Mouse (Mus musculus) midbrain, embryonic 13.5 days (tissue): ENCODE results near the gene Nf2. TPM values are rescaled to one million over a fixed set of nuclear protein-coding genes. Genes with fewer than 3 reads are reported as not detected.
A peak's percentile ranks its signal among the peaks of the same experiment; 100 is the strongest.
"Not testable (repeated sequence)": the region's sequence is repeated elsewhere in the genome, so short reads cannot be mapped to it uniquely, and the experiment has no call there.

Experiments
- ATAC-seq: fragments of 200-750 bp; cut with Nextera tagmentation; 2 replicates; pipeline ENCODE4 v1.8.0; 2017; ENCODE audit warnings: mild to moderate bottlenecking, moderate TSS enrichment, moderate library complexity
- H3K27ac ChIP-seq: fragments of 300-500 bp; sonication (generic); 2 replicates; pipeline ENCODE4 v1.5.1; 2015; ENCODE audit warnings: inconsistent platforms, mild to moderate bottlenecking, moderate library complexity
- H3K27me3 ChIP-seq: fragments of 300-500 bp; sonication (generic); 2 replicates; pipeline ENCODE4 v1.6.1; 2015; ENCODE audit warnings: mild to moderate bottlenecking, inconsistent platforms
- H3K36me3 ChIP-seq: fragments of 300-500 bp; sonication (generic); 2 replicates; pipeline ENCODE4 v1.6.1; 2015; ENCODE audit warnings: mild to moderate bottlenecking, inconsistent platforms
- H3K4me1 ChIP-seq: fragments of 300-500 bp; sonication (generic); replicated peaks from 2 replicates; pipeline ENCODE4 v1.6.1; 2015; ENCODE audit warnings: inconsistent platforms
- H3K4me2 ChIP-seq: fragments of 300-500 bp; sonication (generic); replicated peaks from 2 replicates; pipeline ENCODE4 v1.6.1; 2015; ENCODE audit warnings: moderate library complexity, mild to moderate bottlenecking, inconsistent platforms
- H3K4me3 ChIP-seq: fragments of 300-500 bp; sonication (generic); replicated peaks from 2 replicates; pipeline ENCODE4 v1.5.1; 2015; ENCODE audit warnings: mild to moderate bottlenecking, inconsistent platforms
- H3K9ac ChIP-seq: fragments of 300-500 bp; sonication (generic); replicated peaks from 2 replicates; pipeline ENCODE4 v1.6.1; 2015; ENCODE audit warnings: mild to moderate bottlenecking, inconsistent platforms
- H3K9me3 ChIP-seq: fragments of 300-500 bp; sonication (generic); 2 replicates; pipeline ENCODE4 v1.6.1; 2016; ENCODE audit warnings: mild to moderate bottlenecking, inconsistent platforms
- WGBS: fragments of 180-500 bp; shearing (Covaris S2); methylation state at CpG from one replicate; pipeline ENCODE4 v1.1.7; 2015; 5-methylcytosine and 5-hydroxymethylcytosine counted together
- polyA plus RNA-seq: library from polyadenylated mRNA; unstranded; fragments of >200 nt; fragmentation: Nextera tagmentation; extraction: Ambion mirVana; gene quantifications from 2 replicates; pipeline ENCODE4 v1.2.1, GENCODE M21; 2015

The Nf2 gene
- polyA plus RNA-seq, 1 experiment from 2014 or later, result 61.3 TPM

DNA sequence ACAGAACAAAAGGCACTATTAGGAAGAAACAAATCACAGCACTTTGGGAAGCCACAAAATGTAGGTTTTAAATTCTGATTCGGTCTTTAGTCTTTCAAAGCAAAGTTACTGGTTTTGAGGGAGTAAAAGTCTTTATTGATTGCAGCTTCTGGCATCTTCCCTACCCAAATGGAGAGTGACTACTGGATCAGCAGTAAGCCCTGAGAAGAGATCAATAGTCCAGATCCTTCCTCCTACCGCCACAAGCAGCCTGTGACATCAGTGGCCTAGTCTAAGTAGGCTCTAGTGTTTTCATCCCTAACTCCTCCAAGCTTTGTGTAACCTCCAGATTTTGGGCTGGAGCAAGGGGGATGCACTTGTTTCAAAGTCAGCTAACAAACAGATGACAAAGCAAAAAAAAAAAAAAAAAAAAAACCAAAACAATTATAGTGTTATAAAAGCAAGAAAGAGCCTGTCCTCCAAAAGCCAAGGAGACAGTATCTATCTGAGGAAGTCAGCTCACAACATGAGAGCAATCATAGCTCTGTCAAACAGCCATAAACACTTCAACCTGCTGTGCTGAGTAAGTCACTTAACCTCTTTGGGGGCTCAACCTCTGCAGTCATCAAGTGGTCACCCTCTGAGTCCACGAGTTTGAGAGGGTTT, 15.9 kb downstream of the Nf2 start:
- Histone ChIP-seq H3K4me3 (no peak overlapping the region), H3K36me3 (no peaks in the 10 kb centered on the region), H3K9ac (no peak overlapping the region), H3K4me1 (0 out of 2 replicates have a peak, but pooled peaks cover 2% of the 10 kb centered on the region), H3K27me3 (no peaks in the 10 kb centered on the region), H3K27ac (no peak overlapping the region), H3K4me2 (no peak overlapping the region), H3K9me3 (no peaks in the 10 kb centered on the region)
- ATAC-seq, result no peak
- 77% methylated on average over 3 of the region's 3 CpGs for WGBS

DNA sequence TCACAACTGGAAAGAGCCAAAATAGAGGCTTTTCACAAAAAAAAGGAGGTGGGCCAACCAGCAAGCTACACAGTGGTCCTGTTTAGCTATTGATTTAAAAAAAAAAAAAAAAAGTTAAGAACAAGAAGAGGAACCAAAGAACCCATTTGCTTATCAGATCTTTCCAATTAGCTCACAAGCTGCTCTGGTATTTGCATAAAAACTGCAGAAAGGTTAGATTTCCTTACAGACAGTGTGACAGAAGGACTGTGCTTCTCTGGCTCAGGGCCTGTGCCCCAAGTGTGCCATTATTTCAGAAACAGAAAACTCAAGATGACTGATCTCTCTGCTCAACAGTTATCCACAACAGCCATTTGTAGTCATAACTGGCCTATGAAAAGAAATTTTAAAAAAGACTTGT, 18.3 kb downstream of the Nf2 start:
- H3K9me3 ChIP-seq, result no peaks in the 10 kb centered on the region
- H3K27me3 ChIP-seq, result no peaks in the 10 kb centered on the region
- H3K9ac ChIP-seq, result no peak overlapping the region

DNA sequence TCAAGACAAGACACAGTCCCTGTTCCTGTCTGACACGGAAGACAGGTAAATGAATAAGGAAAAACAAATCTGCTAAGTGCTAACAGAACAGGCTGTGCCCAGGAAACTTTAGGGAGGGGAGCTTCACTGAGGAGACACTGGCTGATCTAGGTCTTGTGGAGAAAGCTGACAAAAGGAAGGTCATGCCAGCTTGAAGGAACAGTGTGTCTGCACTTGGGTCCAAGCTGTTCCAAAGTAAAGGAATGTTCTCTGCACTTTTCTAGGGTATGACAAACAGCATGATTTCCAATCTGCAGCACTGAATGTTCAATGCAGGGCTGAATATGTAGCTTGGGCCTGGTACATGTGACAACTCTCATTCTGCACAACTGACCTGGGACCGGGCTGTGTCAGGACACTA, 21.4 kb downstream of the Nf2 start:
- Histone ChIP-seq H3K9ac (no peak overlapping the region), H3K9me3 (no peaks in the 10 kb centered on the region), H3K4me1 (no peaks in the 10 kb centered on the region), H3K4me2 (no peak overlapping the region), H3K36me3 (no peaks in the 10 kb centered on the region), H3K4me3 (no peak overlapping the region), H3K27ac (no peak overlapping the region), H3K27me3 (no peaks in the 10 kb centered on the region)
- 82% methylated on average over 2 of the region's 2 CpGs for WGBS
- ATAC-seq, result no peak

More for the DNA sequence above, 18.3 kb downstream of the Nf2 start:
- no peaks in the 10 kb centered on the region for H3K36me3 ChIP-seq
- no peak for ATAC-seq
- no peak overlapping the region for H3K4me3 ChIP-seq
- 0 out of 2 replicates have a peak, but pooled peaks cover 2% of the 10 kb centered on the region for H3K4me1 ChIP-seq
- H3K4me2 ChIP-seq, result no peak overlapping the region
- no peak overlapping the region for H3K27ac ChIP-seq

DNA sequence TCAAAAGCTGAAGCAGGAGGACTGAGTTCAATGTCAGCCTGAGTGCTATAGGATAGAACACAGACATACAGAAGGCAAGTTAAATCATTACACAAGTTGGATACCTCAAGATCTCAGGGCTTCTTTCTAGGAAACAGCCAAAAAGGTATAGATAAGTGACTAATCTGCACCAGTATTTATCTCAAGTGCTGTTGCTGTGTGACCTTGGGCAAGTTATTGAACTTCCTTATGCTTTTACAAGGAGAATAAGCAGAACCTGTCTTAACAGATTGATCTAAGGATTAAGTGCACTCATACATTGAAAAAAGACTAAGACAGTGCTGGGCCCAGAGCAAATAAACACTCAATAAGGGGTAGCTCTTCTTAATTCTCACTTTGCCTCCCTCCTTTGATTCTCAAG, 22.0 kb downstream of the Nf2 start:
- no peaks in the 10 kb centered on the region for H3K27me3 ChIP-seq

DNA sequence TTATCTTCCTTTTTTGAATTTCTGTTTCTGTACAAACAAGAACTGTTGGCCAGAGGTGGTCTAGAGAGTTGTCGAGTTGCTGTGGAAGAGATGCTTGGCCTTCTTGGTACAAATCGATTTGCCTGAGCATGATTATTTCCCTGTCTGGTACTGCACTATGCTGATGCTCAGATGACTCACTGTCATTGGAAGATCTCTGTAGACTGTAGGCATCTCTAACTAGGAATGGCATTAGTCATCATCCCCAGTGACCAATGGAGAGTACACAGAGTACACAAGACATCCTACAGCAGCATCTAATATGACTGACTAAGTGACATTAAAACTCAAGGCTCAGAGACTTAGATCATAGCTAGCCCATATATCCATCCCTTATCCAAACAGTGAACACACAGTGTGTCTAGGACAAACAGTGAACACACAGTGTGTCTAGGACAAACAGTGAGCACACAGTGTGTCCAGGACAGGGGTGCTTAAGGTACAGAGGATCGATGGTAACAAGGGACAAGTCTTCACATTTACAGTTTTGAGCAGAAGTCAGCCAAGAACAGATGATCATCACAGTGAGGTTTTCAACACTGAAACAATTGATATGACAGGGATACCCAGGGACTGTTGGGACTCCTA, 23.1 kb downstream of the Nf2 start:
- Histone ChIP-seq H3K9ac (no peak overlapping the region), H3K36me3 (no peaks in the 10 kb centered on the region), H3K27me3 (no peaks in the 10 kb centered on the region), H3K4me2 (no peak overlapping the region), H3K9me3 (no peaks in the 10 kb centered on the region), H3K27ac (no peak overlapping the region), H3K4me1 (no peaks in the 10 kb centered on the region), H3K4me3 (no peak overlapping the region)
- ATAC-seq, result no peak
- WGBS, result 91% methylated on average over 3 of the region's 3 CpGs

More for the DNA sequence above, 22.0 kb downstream of the Nf2 start:
- no peaks in the 10 kb centered on the region for H3K4me1 ChIP-seq
- H3K4me3 ChIP-seq, result no peak overlapping the region
- no peaks in the 10 kb centered on the region for H3K9me3 ChIP-seq
- no peak overlapping the region for H3K9ac ChIP-seq
- H3K4me2 ChIP-seq, result no peak overlapping the region
- no peak overlapping the region for H3K27ac ChIP-seq
- no peak for ATAC-seq
- H3K36me3 ChIP-seq, result no peaks in the 10 kb centered on the region

DNA sequence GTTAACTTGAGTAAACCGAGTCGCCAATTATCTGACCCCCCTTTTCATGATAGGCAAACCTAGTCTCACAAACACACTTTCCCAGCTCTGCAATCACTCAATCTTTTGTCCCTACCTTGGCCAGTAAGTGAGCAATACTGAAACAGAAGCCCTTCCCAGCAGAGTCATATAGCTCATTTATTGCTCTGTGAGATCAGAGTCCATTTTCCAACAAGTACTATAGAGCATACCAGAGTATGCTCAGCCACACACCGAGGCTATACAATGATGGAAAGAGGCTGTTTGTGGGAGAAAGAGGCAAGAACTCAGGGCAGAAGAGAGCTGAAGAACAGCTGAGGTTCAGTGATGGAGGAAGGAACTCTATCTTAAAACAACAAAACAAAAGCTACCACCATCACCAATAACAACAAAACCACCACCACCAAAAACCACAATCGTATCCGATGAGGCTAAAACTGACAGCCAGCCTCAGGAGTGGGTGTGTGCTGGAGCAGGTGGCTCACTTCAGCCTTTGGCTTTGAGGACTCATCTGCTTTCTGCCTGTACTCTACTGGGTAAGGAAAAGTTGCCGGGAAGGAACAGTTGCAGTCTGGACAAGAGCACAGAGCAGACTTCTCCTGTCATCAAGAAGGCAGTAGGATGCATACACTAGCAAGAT, 25.6 kb downstream of the Nf2 start:
- no peak for ATAC-seq
- Histone ChIP-seq H3K27me3 (no peaks in the 10 kb centered on the region), H3K4me2 (no peak overlapping the region), H3K9ac (no peak overlapping the region), H3K27ac (no peak overlapping the region), H3K4me1 (no peaks in the 10 kb centered on the region), H3K9me3 (no peaks in the 10 kb centered on the region), H3K4me3 (no peak overlapping the region), H3K36me3 (peaks cover 2% of the 10 kb centered on the region; the same call in 1 of the 2 replicates)
- 95% methylated on average over 6 of the region's 6 CpGs for WGBS

DNA sequence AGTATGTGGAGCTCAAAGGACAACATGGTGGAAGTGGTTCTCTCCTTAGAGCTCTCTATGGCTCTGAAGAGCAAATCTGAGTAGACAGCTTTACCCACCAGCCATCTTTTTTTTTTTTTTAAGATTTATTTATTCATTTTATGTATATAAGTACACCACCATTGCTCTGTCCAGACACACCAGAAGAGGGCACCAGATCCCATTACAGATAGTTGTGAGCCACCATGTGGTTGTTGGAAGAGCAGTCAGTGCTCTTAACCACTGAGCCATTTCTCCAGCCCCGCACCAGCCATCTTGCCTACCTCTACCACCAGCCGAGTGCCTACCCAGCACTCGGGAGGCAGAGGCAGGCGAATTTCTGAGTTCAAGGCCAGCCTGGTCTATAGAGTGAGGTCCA, 26.9 kb downstream of the Nf2 start:
- not testable (repeated sequence) for H3K9me3 ChIP-seq, ATAC-seq, H3K4me1 ChIP-seq, H3K4me2 ChIP-seq, H3K4me3 ChIP-seq, H3K27me3 ChIP-seq, H3K36me3 ChIP-seq, H3K27ac ChIP-seq, H3K9ac ChIP-seq
- WGBS, result 91% methylated on average over 4 of the region's 4 CpGs

DNA sequence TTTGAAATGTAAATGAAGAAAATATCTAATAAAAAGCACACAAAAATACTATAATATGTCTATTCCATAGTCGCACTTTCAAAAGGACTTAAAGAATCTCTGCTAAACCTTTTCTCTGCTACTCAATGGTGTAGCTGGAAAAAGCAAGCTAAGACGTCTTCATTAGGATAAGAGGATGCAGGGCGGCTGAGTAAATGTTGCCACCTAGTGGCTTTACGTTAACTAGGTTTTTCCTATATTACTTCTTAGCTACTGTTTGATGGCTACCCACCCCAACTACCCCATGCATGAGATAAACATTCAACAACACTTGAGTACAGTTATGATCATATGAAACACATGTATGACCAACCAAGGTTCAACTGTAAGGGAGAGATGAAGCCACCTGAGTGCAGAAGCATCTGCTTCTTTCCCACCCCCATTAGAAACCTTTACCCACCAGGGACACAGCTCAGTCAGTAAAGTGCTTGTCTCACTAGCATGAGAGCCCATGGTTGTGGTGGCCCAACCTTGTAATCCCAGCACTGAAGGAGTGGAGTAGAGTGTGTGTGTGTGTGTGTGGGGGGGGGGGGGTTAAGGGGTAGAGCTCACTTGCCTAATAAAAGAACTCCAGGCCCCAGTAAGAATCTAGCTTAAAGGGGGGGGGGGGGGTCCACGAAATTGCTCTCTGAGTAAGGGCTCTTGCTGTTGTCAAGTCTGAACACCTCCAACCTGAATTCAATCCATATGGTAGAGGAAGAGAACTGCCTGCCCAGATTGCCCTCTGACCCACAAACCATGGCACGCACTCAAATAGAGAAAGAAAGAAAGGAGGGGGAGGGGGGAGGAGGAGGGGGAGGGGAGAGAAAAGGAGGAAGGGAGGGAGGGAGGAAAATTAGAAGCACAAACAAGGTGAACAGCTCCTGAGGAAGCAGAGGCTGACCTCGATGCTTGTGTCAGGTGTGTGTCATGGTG, 27.6 kb downstream of the Nf2 start:
- H3K27ac ChIP-seq, result no peak overlapping the region
- no peaks in the 10 kb centered on the region for H3K9me3 ChIP-seq
- peak; percentile 73 for ATAC-seq
- no peaks in the 10 kb centered on the region for H3K27me3 ChIP-seq
- H3K36me3 ChIP-seq, result peaks cover 5% of the 10 kb centered on the region; the same call in 1 of the 2 replicates
- no peaks in the 10 kb centered on the region for H3K4me1 ChIP-seq
- no peak overlapping the region for H3K9ac ChIP-seq
- H3K4me2 ChIP-seq, result no peak overlapping the region
- WGBS, result 49% methylated on average over 7 of the region's 7 CpGs
- no peak overlapping the region for H3K4me3 ChIP-seq

DNA sequence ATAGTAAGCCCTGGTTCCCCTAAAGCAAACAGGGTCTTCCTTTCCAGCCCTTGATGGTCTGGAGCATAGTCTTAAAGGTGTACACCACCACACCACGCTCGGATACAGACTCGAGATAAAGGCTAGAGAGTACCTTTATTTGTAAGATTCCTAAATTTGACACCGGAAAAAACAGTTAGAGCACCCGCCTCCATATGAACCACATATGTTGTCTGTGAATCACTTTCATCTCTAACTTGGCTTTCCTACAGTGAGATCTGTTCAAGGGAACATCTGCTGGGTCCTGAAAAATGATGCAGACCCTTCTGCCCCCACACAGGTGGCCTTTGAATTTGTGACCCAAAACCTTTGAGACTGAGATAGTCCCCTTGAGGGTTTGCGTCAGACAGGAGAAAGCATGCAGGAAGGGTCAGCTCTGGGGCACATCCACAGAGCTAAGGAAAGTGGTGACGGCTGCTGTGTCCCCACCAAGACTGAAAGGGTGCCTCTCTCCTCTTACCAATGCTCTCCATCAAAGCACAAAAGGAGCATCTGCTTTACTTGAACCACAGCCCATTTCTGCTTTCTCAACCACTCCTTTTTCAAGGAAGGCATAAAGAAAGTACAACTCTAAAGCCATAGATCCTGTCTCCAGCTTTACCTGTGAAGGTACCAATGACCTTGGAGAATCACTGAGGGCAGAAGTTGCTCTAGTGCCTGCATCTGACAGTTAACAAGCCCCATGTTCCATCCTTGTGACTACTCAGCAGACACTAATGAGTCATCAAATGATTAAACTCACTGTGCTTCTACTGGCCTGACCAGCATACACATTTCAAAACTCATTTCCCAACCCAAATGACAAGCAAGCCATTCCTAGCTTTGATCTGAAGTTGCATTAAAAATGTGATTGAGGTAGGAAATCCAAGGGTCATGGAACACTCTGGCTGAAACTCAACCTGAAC, 34.6 kb downstream of the Nf2 start:
- Histone ChIP-seq H3K9me3 (no peaks in the 10 kb centered on the region), H3K4me2 (no peak overlapping the region), H3K27ac (no peak overlapping the region), H3K36me3 (peaks cover 15% of the 10 kb centered on the region), H3K27me3 (no peaks in the 10 kb centered on the region), H3K9ac (no peak overlapping the region), H3K4me3 (no peak overlapping the region), H3K4me1 (no peaks in the 10 kb centered on the region)
- ATAC-seq, result no peak
- 94% methylated on average over 7 of the region's 7 CpGs for WGBS

DNA sequence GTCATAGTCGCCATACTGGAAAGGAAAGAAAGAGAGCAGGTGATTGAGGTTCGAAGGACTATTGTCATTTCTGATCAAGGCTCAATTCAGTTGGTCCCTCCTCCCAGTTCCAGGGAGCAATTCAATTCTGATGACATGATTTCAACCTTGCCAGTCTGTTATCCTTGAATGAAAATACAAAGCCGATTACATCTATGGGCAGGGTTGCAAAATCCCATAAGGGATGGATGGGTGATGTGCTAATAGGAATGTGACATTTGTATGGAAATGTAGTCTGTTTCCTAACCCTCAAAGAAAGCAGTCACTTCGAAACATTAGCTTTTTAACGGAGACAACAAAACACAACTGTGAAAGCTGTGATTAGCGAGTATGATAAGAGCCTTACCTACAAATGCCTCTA, 41.0 kb downstream of the Nf2 start:
- H3K36me3 ChIP-seq, result peaks cover 17% of the 10 kb centered on the region
- H3K27me3 ChIP-seq, result no peaks in the 10 kb centered on the region
- no peak overlapping the region for H3K27ac ChIP-seq
- H3K9me3 ChIP-seq, result no peaks in the 10 kb centered on the region
- no peak overlapping the region for H3K4me3 ChIP-seq
- no peak overlapping the region for H3K9ac ChIP-seq
- no peaks in the 10 kb centered on the region; the same call in 1 of the 2 replicates for H3K4me1 ChIP-seq
- ATAC-seq, result no peak
- WGBS, result 75% methylated on average over 6 of the region's 6 CpGs
- no peak overlapping the region for H3K4me2 ChIP-seq
